Mouse (Mus musculus): ENCODE measurements around the gene Psmb10. TPM values are rescaled to one million over a fixed set of nuclear protein-coding genes. Genes with fewer than 3 reads are reported as not detected.

Gene Psmb10
- total RNA-seq, 2 experiments from 2014 or later = 85.4 to 94.0 TPM

GRCm38 (mm10) chr8:105937496-105938305, 543 bp downstream of the Psmb10 start:
- DNase-seq = peak; percentile 53

GRCm38 (mm10) chr8:105936866-105937475, 1.3 kb downstream of the Psmb10 start:
- peak; percentile 88 for DNase-seq

- DNase-seq = no peak
Observed at GRCm38 (mm10) chr8:105935863-105936603, 2.2 kb downstream of the Psmb10 start.

GRCm38 (mm10) chr8:105935105-105935504, 3.1 kb downstream of the Psmb10 start:
- no peak for DNase-seq

GRCm38 (mm10) chr8:105933762-105934161, 4.5 kb downstream of the Psmb10 start, which contains the start of gene Ctrl:
Ctrl (minus strand) TSS chr8:105933862.
- no peak for DNase-seq

- no peak for DNase-seq
Observed at GRCm38 (mm10) chr8:105932525-105932924, 5.7 kb downstream of the Psmb10 start.

GRCm38 (mm10) chr8:105931271-105931670, 7.0 kb downstream of the Psmb10 start:
- no peak for DNase-seq

- peak; percentile 94 for DNase-seq
Observed at GRCm38 (mm10) chr8:105930602-105931001, 7.6 kb downstream of the Psmb10 start.

GRCm38 (mm10) chr8:105925123-105925522, 13.1 kb downstream of the Psmb10 start:
- no peak for DNase-seq

GRCm38 (mm10) chr8:105919390-105919789, 18.9 kb downstream of the Psmb10 start:
- DNase-seq = no peak

- DNase-seq = no peak
Observed at GRCm38 (mm10) chr8:105900941-105901616, 37.2 kb downstream of the Psmb10 start.

- peak; percentile 95 for DNase-seq
Observed at GRCm38 (mm10) chr8:105900180-105900940, 37.9 kb downstream of the Psmb10 start, which contains the start of gene Pskh1. Pskh1 (plus strand) TSS chr8:105900441.

- no peak for DNase-seq
Observed at GRCm38 (mm10) chr8:105897801-105898480, 40.3 kb downstream of the Psmb10 start.

GRCm38 (mm10) chr8:105893339-105893738, 44.9 kb downstream of the Psmb10 start, which contains the start of gene Nrn1l:
Nrn1l (plus strand) TSS chr8:105893567.
- peak; percentile 87 for DNase-seq

GRCm38 (mm10) chr8:105892432-105892831, 45.8 kb downstream of the Psmb10 start:
- DNase-seq = no peak

GRCm38 (mm10) chr8:105890870-105891269, 47.4 kb downstream of the Psmb10 start:
- DNase-seq = no peak

GRCm38 (mm10) chr8:105889756-105890465, 48.3 kb downstream of the Psmb10 start:
- DNase-seq = no peak
